Mouse (Mus musculus): ENCODE measurements around the gene Ptpn3. TPM values are rescaled to one million over a fixed set of nuclear protein-coding genes. Genes with fewer than 3 reads are reported as not detected.

Ptpn3 gene
- total RNA-seq, 4 experiments from 2014 or later, result 56.3 to 63.7 (median 60.2) TPM

- DNase-seq (ENCODE audit: low spot score in 2 of 2), result no peak
These were observed 128.8 kb downstream of the Ptpn3 start for GRCm38 (mm10) chr4:57172861-57173260.

- DNase-seq (ENCODE audit: low spot score in 2 of 2), result peak in 1 of 2 experiments; percentile 22
These were observed 129.8 kb downstream of the Ptpn3 start for GRCm38 (mm10) chr4:57171817-57172216.

- DNase-seq (ENCODE audit: low spot score in 2 of 2), result no peak
These were observed 133.0 kb downstream of the Ptpn3 start for GRCm38 (mm10) chr4:57168680-57169079.

- DNase-seq (ENCODE audit: low spot score in 2 of 2), result no peak
These were observed 133.4 kb downstream of the Ptpn3 start for GRCm38 (mm10) chr4:57168277-57168676.

GRCm38 (mm10) chr4:57166922-57167870 is 134.4 kb downstream of the Ptpn3 start:
- DNase-seq (ENCODE audit: low spot score in 2 of 2), result no peak

GRCm38 (mm10) chr4:57165654-57166053 is 136.0 kb downstream of the Ptpn3 start:
- DNase-seq (ENCODE audit: low spot score in 2 of 2), result no peak

- no peak for DNase-seq (ENCODE audit: low spot score in 2 of 2)
These were observed 136.9 kb downstream of the Ptpn3 start for GRCm38 (mm10) chr4:57164578-57165210.

- no peak for DNase-seq (ENCODE audit: low spot score in 2 of 2)
These were observed 138.6 kb downstream of the Ptpn3 start for GRCm38 (mm10) chr4:57162789-57163722.

GRCm38 (mm10) chr4:57160571-57160970 is 141.1 kb downstream of the Ptpn3 start:
- DNase-seq (ENCODE audit: low spot score in 2 of 2), result no peak

- DNase-seq (ENCODE audit: low spot score in 2 of 2), result no peak
These were observed 145.0 kb downstream of the Ptpn3 start for GRCm38 (mm10) chr4:57156549-57157169.

- DNase-seq (ENCODE audit: low spot score in 2 of 2), result no peak
These were observed 147.8 kb downstream of the Ptpn3 start for GRCm38 (mm10) chr4:57153838-57154237.

- DNase-seq (ENCODE audit: low spot score in 2 of 2), result no peak
These were observed 148.4 kb downstream of the Ptpn3 start for GRCm38 (mm10) chr4:57153068-57153835.

GRCm38 (mm10) chr4:57148182-57148581 is 153.5 kb downstream of the Ptpn3 start:
- no peak for DNase-seq (ENCODE audit: low spot score in 2 of 2)

GRCm38 (mm10) chr4:57143026-57143937 is 158.4 kb downstream of the Ptpn3 start, which contains the start of gene Epb41l4b:
TSS of gene Epb41l4b (minus strand) at chr4:57143437.
- peak; percentile 70 to 76 for DNase-seq (ENCODE audit: low spot score in 2 of 2)

GRCm38 (mm10) chr4:57142374-57143025 is 159.1 kb downstream of the Ptpn3 start:
- no peak for DNase-seq (ENCODE audit: low spot score in 2 of 2)

- DNase-seq (ENCODE audit: low spot score in 2 of 2), result no peak
These were observed 159.7 kb downstream of the Ptpn3 start for GRCm38 (mm10) chr4:57141908-57142361.

- DNase-seq (ENCODE audit: low spot score in 2 of 2), result no peak
These were observed 160.5 kb downstream of the Ptpn3 start for GRCm38 (mm10) chr4:57140992-57141717.
